Mouse (Mus musculus) CD4-positive helper T cell, adult 2 months (primary cell): ENCODE data around the gene She.

Experiments used
- DNase-seq: peaks from one replicate; pipeline ENCODE4 v3.0.0-alpha.2; 2012; ENCODE audit warnings: low read depth, missing footprints, low spot score

Gene She

DNA sequence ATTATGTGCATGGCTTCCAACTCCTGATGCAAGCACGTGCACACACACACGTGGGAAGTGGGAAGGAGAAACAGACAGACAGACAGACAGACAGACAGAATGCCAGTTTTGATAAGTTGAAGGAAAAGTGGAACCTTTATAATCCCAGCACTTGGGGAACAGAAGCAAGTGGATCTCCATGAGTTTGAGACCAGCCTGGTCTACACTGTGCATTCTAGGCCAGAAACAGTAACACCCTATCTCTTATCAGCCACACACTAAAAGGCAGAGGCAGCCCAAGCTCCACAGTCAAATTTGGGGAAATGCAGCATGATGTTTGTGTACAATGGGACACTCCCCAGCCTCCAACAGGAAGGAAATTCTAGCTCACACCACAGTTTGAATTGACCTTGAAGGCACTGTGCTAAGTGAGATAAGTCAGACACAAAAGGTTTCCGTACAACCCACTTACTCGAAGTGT is 52.4 kb downstream of the She start:
- DNase-seq, result peak; percentile 34

DNA sequence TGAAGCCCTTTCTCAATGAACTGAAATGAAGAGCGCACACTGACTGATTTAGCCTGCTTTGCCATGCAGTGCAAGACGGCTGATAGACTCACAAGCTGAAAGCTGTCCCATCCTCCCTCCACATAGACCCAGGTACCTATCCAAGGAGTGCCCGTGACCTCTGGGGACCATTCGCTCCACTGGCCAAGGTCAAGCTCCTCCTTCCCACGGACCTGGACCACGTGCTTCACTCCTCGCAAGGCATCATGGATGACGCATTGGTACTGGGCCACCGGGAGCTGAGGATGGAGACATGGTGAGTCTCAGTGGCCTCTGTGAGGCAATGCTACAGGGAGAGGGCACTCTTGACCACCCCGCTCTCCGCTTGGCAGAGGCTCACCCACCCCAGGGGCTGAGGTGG is 54.6 kb downstream of the She start:
- no peak for DNase-seq

- DNase-seq, result peak; percentile 56
These were observed 56.5 kb downstream of the She start for GRCm38 (mm10) chr3:89887582-89888230.

DNA sequence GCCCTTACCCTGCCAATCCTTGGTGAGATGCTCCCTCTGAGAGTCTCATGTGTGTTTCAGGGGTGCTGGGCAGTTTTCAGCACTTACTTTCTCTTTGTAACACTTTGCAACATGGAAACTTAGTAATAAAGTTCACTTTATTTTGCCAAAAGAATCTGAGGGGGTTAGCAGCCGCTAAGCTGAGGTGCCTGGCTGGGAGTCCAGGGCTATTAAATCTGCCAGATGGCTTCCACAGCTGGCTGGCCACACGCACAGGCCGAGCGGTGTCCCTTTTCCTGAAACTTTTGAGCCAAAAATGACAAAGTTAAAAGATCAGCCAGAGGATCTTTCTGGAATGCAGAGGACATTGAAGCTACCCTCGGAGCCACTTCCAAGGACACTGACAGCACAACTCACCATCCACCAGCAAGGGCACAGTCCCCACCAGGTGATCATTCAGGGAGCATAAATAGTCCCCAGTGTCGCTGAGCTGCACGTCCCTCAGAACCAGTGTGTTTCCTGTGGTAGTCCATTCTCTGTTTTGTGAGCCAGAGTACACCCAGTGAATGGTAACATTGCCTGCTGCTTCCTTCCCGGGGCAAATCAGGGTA is 58.8 kb downstream of the She start:
- no peak for DNase-seq

DNA sequence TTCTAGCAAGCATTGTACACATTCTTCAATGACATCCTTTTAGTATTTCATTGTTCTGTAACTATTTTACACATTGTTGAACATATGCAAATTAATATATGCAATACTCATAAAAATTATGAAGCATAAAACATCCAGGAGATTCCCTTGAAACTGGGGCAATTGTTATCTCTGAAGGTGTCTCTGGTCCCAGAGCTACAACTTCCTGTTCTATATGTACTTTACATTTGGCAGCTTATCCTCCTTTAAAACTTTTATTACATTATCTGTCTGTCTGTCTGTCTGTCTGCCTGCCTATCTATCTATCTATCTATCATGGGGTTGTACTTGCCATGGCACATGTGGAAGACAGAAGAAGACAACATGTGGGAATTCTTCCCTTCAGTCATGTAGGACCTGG is 60.5 kb downstream of the She start:
- DNase-seq, result no peak

DNA sequence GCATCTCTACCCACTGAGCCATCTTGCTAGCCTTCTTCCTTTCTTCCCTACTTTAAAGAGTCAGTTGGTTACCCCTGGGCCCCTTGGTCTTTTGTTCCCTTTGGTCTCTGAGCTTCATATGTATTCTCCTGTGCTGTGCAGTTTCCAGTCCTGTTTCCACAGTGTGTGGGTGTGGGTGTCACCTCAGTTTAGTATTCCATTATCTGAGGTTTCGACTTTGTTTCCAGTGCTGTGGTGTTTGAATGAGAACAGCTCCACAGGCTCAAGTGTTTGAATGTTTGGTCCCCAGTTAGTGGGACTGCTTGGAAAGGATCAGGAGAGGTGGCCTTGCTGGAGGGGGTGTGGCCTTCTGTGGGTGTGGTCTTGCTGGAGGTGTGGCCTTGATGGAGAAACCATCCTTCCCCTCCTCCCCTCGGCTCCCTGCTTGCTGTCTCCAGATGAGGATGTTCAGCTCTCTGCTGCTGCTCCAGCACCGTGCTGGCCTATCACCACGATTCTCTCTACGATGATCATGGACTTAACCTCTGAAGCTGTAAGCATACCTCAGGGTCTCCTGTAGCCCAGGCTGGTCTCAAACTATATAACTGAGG is 61.4 kb downstream of the She start:
- DNase-seq, result peak; percentile 78

DNA sequence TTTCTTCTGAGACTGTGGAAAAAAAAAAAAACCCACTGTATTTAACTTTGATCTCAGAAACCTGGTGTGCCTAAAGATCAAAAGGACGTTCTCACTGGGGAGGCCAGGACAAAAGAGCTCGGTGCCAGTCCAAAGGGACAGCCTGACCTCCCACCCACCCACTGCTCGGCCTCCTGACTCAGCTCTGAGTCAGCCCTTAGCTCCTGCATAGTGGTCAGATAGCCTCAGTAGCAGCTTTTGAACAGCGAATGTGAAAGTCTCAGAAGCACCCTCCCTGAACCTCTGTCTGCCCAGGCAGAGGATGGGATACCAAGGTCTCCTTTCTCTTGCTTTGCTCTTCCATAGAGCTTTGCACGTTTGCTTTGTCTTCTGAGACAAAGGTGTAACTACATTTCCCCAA is 65.4 kb downstream of the She start:
- DNase-seq, result peak; percentile 55

- DNase-seq, result no peak
These were observed 66.1 kb downstream of the She start for GRCm38 (mm10) chr3:89897204-89897796.

GRCm38 (mm10) chr3:89898011-89898410 is 66.8 kb downstream of the She start:
- no peak for DNase-seq

DNA sequence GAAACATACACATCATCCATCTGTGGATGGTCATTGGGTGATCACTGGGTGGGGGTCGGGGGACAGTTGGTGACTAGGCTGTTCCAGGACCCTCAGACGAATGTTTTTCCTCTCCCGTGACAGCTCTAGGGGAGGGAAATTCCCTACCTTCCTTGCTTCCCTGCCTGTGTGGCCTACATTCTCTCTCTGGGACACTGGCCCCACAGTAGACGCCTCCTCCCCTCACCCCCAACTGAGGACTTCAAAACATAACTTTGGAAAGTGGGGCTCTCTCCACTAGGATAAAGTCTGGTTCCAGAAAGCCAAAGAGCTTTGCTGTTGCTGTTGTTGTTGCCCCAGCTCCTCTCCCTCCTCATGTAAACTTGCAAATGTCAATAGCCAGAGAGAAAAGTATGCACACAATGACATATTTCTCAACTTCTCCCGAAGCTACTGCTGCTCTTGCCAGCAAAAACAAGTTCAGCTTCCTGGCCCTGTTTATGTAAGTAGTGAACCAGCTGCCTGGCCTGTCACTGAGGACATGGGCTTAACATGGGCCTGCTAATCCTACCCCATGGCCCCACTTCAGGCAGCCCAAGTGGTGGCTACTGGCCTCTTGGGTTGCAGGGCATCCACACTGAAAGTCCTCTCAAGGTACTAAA is 67.8 kb downstream of the She start:
- no peak for DNase-seq

DNA sequence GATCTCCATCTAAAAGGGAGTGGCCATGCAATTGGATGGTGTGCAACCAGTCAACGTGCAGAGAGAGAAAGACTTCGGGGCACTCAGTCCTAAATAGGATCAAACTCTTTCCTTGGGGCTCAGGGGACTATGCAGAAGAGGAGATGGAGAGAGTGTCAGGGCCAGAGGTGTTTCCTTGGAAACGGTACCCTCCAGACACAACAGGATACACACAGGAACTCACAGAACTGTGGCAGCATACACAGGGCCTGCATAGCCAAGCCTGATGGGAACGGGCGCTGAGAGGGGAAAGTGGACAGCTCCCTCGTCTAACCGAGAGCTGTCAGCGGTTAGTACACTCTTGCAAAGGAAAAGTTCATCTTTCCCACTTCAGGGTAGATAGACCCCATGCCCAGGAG is 68.3 kb downstream of the She start:
- DNase-seq, result no peak

DNA sequence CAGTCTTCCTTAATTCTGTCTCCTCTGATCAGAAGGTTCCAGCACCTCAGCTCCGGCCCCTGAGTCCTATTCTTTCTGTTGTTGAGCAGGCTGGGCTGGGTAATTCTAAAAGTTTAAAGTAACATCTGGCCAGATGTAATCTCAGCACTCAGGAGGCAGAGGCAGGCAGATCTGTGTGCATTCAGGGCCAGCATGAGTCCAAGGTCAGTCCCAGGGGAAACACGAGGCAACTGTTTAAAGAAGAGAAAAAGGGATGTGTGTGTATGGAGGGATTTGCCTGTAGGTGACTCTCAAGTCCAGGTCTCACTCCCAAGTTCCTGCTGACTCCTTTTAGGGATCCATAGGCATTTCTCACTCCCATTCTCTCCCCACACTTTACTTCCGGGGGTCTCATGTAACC is 76.7 kb downstream of the She start:
- no peak for DNase-seq
